Mouse (Mus musculus): ENCODE data around the gene Olfr328. TPM values are rescaled to one million over a fixed set of nuclear protein-coding genes. Genes with fewer than 3 reads are reported as not detected.
"Not testable (repeated sequence)": the region's sequence is repeated elsewhere in the genome, so short reads cannot be mapped to it uniquely, and the experiment has no call there.

Gene Olfr328
- total and polyA plus RNA-seq, 3 experiments, result not detected

GRCm38 (mm10) chr11:58518916-58519315 lies 36.5 kb downstream of the Olfr328 start:
- H3K27me3 ChIP-seq (replicated peaks); H3K36me3 ChIP-seq (replicated peaks in 1 of 2; ENCODE audit: control insufficient read depth in 1 of 2, insufficient read depth in 1 of 2, low read length in 1 of 2); H3K27ac ChIP-seq (ENCODE audit: insufficient read depth, low read depth); H3K79me2 ChIP-seq (replicated peaks; ENCODE audit: control insufficient read depth, extremely low read depth, insufficient read depth, poor library complexity, severe bottlenecking); H3K4me1 ChIP-seq (ENCODE audit: control insufficient read depth in 1 of 2, insufficient read depth in 2 of 2); in situ Hi-C loops (cut with MboI; ENCODE audit: low pct_ligation_motif_present, low pct_unique_long_range_greater_than_20kb, low sequenced_read_pairs); dilution Hi-C loops (cut with MboI; ENCODE audit: extremely low pct_ligation_motif_present, extremely low pct_unique_long_range_greater_than_20kb, low sequenced_read_pairs); H3K4me3 ChIP-seq (replicated peaks in 1 of 3; ENCODE audit: low read depth in 2 of 3, low read length in 2 of 3, poor library complexity in 1 of 3); H3K9ac ChIP-seq (ENCODE audit: insufficient read depth, low read depth); H3K9me3 ChIP-seq (replicated peaks; ENCODE audit: low read length); H3K4me2 ChIP-seq (ENCODE audit: insufficient read depth, low read depth, poor library complexity, severe bottlenecking); DNase-seq (ENCODE audit: extremely low read depth): not testable (repeated sequence)

GRCm38 (mm10) chr11:58509058-58509457 lies 46.4 kb downstream of the Olfr328 start:
- H3K36me3 ChIP-seq (replicated peaks in 1 of 2; ENCODE audit: control insufficient read depth in 1 of 2, insufficient read depth in 1 of 2, low read length in 1 of 2); H3K9ac ChIP-seq (ENCODE audit: insufficient read depth, low read depth); in situ Hi-C loops (cut with MboI; ENCODE audit: low pct_ligation_motif_present, low pct_unique_long_range_greater_than_20kb, low sequenced_read_pairs); DNase-seq (ENCODE audit: extremely low read depth); H3K27ac ChIP-seq (ENCODE audit: insufficient read depth, low read depth); H3K4me3 ChIP-seq (replicated peaks in 1 of 3; ENCODE audit: low read depth in 2 of 3, low read length in 2 of 3, poor library complexity in 1 of 3); dilution Hi-C loops (cut with MboI; ENCODE audit: extremely low pct_ligation_motif_present, extremely low pct_unique_long_range_greater_than_20kb, low sequenced_read_pairs); H3K4me1 ChIP-seq (ENCODE audit: control insufficient read depth in 1 of 2, insufficient read depth in 2 of 2); H3K79me2 ChIP-seq (replicated peaks; ENCODE audit: control insufficient read depth, extremely low read depth, insufficient read depth, poor library complexity, severe bottlenecking); H3K9me3 ChIP-seq (replicated peaks; ENCODE audit: low read length); H3K4me2 ChIP-seq (ENCODE audit: insufficient read depth, low read depth, poor library complexity, severe bottlenecking): not testable (repeated sequence)
- peaks cover 21% of the 10 kb centered on the region for H3K27me3 ChIP-seq (replicated peaks)

DNA sequence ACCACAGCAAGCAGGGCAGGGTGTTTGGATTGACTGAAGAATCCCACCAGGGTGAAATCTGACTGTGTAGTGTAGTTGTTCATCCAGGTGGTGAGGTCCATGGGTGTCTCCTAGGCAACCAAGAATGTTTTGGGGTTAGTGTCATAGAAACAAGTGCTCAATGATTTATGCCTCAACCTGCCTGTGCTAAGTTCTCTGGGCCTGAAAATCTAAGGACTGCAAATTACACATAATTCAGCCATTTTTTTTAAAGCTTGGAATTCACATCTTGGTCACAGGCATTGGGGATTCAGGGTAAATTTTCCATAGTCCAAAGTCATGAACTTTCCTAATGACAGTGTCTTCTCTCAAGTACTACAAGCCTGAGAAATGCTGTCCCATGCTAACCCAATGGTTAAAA lies 53.0 kb downstream of the Olfr328 start, which contains the start of gene Olfr331:
Gene Olfr331, minus strand, starts transcription at position 101 of the 400 bp plus-strand sequence.
- dilution Hi-C loops (cut with MboI; ENCODE audit: extremely low pct_ligation_motif_present, extremely low pct_unique_long_range_greater_than_20kb, low sequenced_read_pairs); in situ Hi-C loops (cut with MboI; ENCODE audit: low pct_ligation_motif_present, low pct_unique_long_range_greater_than_20kb, low sequenced_read_pairs); H3K4me1 ChIP-seq (ENCODE audit: control insufficient read depth in 1 of 2, insufficient read depth in 2 of 2); H3K9ac ChIP-seq (ENCODE audit: insufficient read depth, low read depth); H3K36me3 ChIP-seq (replicated peaks in 1 of 2; ENCODE audit: control insufficient read depth in 1 of 2, insufficient read depth in 1 of 2, low read length in 1 of 2); H3K79me2 ChIP-seq (replicated peaks; ENCODE audit: control insufficient read depth, extremely low read depth, insufficient read depth, poor library complexity, severe bottlenecking); H3K4me3 ChIP-seq (replicated peaks in 1 of 3; ENCODE audit: low read depth in 2 of 3, low read length in 2 of 3, poor library complexity in 1 of 3); H3K9me3 ChIP-seq (replicated peaks; ENCODE audit: low read length); H3K4me2 ChIP-seq (ENCODE audit: insufficient read depth, low read depth, poor library complexity, severe bottlenecking); DNase-seq (ENCODE audit: extremely low read depth); H3K27ac ChIP-seq (ENCODE audit: insufficient read depth, low read depth): not testable (repeated sequence)
- H3K27me3 ChIP-seq (replicated peaks), result peaks cover 50% of the 10 kb centered on the region

Other genes with a start within 250 kb of the Olfr328 start
Only the 20 nearest of the 27 such genes appear.
- gene Lypd8, start 176.6 kb downstream of the Olfr328 start, total RNA-seq (2012; rRNA removed), result not detected in 2 replicates
- not detected in 2 replicates for gene Lypd8, start 176.6 kb downstream of the Olfr328 start, total RNA-seq (2014; rRNA removed)
- gene Lypd8, start 176.6 kb downstream of the Olfr328 start, polyA plus RNA-seq (2012; ENCODE audit: insufficient read length, low read depth), result not detected in 2 replicates
- gene 1810065E05Rik, start 134.5 kb downstream of the Olfr328 start, total RNA-seq (2012; rRNA removed), result not detected in 2 replicates
- not detected in 2 replicates for gene 1810065E05Rik, start 134.5 kb downstream of the Olfr328 start, total RNA-seq (2014; rRNA removed)
- not detected in 2 replicates for gene 1810065E05Rik, start 134.5 kb downstream of the Olfr328 start, polyA plus RNA-seq (2012; ENCODE audit: insufficient read length, low read depth)
- gene Gm12253, start 123.1 kb downstream of the Olfr328 start, total RNA-seq (2012; rRNA removed), result not detected in 2 replicates
- gene Gm12253, start 123.1 kb downstream of the Olfr328 start, total RNA-seq (2014; rRNA removed), result not detected in 2 replicates
- gene Gm12253, start 123.1 kb downstream of the Olfr328 start, polyA plus RNA-seq (2012; ENCODE audit: insufficient read length, low read depth), result not detected in 2 replicates
- gene Lypd9, start 102.7 kb downstream of the Olfr328 start, total RNA-seq (2012; rRNA removed), result not detected in 2 replicates
- not detected in 2 replicates for gene Lypd9, start 102.7 kb downstream of the Olfr328 start, total RNA-seq (2014; rRNA removed)
- not detected in 2 replicates for gene Lypd9, start 102.7 kb downstream of the Olfr328 start, polyA plus RNA-seq (2012; ENCODE audit: insufficient read length, low read depth)
- gene Olfr30, start 93.4 kb downstream of the Olfr328 start, total RNA-seq (2012; rRNA removed), result not detected in 2 replicates
- gene Olfr30, start 93.4 kb downstream of the Olfr328 start, total RNA-seq (2014; rRNA removed), result not detected in 2 replicates
- not detected in 2 replicates for gene Olfr30, start 93.4 kb downstream of the Olfr328 start, polyA plus RNA-seq (2012; ENCODE audit: insufficient read length, low read depth)
- not detected in 2 replicates for gene Olfr332, start 63.1 kb downstream of the Olfr328 start, total RNA-seq (2012; rRNA removed)
- not detected in 2 replicates for gene Olfr332, start 63.1 kb downstream of the Olfr328 start, total RNA-seq (2014; rRNA removed)
- gene Olfr332, start 63.1 kb downstream of the Olfr328 start, polyA plus RNA-seq (2012; ENCODE audit: insufficient read length, low read depth), result not detected in 2 replicates
- not detected in 2 replicates for gene Olfr331, start 53.1 kb downstream of the Olfr328 start, total RNA-seq (2012; rRNA removed)
- gene Olfr331, start 53.1 kb downstream of the Olfr328 start, total RNA-seq (2014; rRNA removed), result not detected in 2 replicates
- not detected in 2 replicates for gene Olfr331, start 53.1 kb downstream of the Olfr328 start, polyA plus RNA-seq (2012; ENCODE audit: insufficient read length, low read depth)
- not detected in 2 replicates for gene Olfr330, start 20.8 kb downstream of the Olfr328 start, total RNA-seq (2012; rRNA removed)
- not detected in 2 replicates for gene Olfr330, start 20.8 kb downstream of the Olfr328 start, total RNA-seq (2014; rRNA removed)
- gene Olfr330, start 20.8 kb downstream of the Olfr328 start, polyA plus RNA-seq (2012; ENCODE audit: insufficient read length, low read depth), result not detected in 2 replicates
- gene Olfr329-ps, start 9.2 kb downstream of the Olfr328 start, total RNA-seq (2012; rRNA removed), result not detected in 2 replicates
- gene Olfr329-ps, start 9.2 kb downstream of the Olfr328 start, total RNA-seq (2014; rRNA removed), result not detected in 2 replicates
- gene Olfr329-ps, start 9.2 kb downstream of the Olfr328 start, polyA plus RNA-seq (2012; ENCODE audit: insufficient read length, low read depth), result not detected in 2 replicates
- gene Olfr224, start 14.9 kb upstream of the Olfr328 start, total RNA-seq (2012; rRNA removed), result not detected in 2 replicates
- not detected in 2 replicates for gene Olfr224, start 14.9 kb upstream of the Olfr328 start, total RNA-seq (2014; rRNA removed)
- gene Olfr224, start 14.9 kb upstream of the Olfr328 start, polyA plus RNA-seq (2012; ENCODE audit: insufficient read length, low read depth), result not detected in 2 replicates
- not detected in 2 replicates for gene Olfr325, start 22.1 kb upstream of the Olfr328 start, total RNA-seq (2012; rRNA removed)
- gene Olfr325, start 22.1 kb upstream of the Olfr328 start, total RNA-seq (2014; rRNA removed), result not detected in 2 replicates
- not detected in 2 replicates for gene Olfr325, start 22.1 kb upstream of the Olfr328 start, polyA plus RNA-seq (2012; ENCODE audit: insufficient read length, low read depth)
- not detected in 2 replicates for gene Olfr324, start 39.5 kb upstream of the Olfr328 start, total RNA-seq (2012; rRNA removed)
- not detected in 2 replicates for gene Olfr324, start 39.5 kb upstream of the Olfr328 start, total RNA-seq (2014; rRNA removed)
- gene Olfr324, start 39.5 kb upstream of the Olfr328 start, polyA plus RNA-seq (2012; ENCODE audit: insufficient read length, low read depth), result not detected in 2 replicates
- gene 2210407C18Rik, start 60.4 kb upstream of the Olfr328 start, total RNA-seq (2012; rRNA removed), result not detected in 2 replicates
- not detected in 2 replicates for gene 2210407C18Rik, start 60.4 kb upstream of the Olfr328 start, total RNA-seq (2014; rRNA removed)
- gene 2210407C18Rik, start 60.4 kb upstream of the Olfr328 start, polyA plus RNA-seq (2012; ENCODE audit: insufficient read length, low read depth), result not detected in 2 replicates
- gene Olfr323, start 74.9 kb upstream of the Olfr328 start, total RNA-seq (2012; rRNA removed), result not detected in 2 replicates
- not detected in 2 replicates for gene Olfr323, start 74.9 kb upstream of the Olfr328 start, total RNA-seq (2014; rRNA removed)
- gene Olfr323, start 74.9 kb upstream of the Olfr328 start, polyA plus RNA-seq (2012; ENCODE audit: insufficient read length, low read depth), result not detected in 2 replicates
- gene Trim58, start 84.8 kb upstream of the Olfr328 start, total RNA-seq (2012; rRNA removed), result not detected in 2 replicates
- not detected in 2 replicates for gene Trim58, start 84.8 kb upstream of the Olfr328 start, total RNA-seq (2014; rRNA removed)
- not detected in 2 replicates for gene Trim58, start 84.8 kb upstream of the Olfr328 start, polyA plus RNA-seq (2012; ENCODE audit: insufficient read length, low read depth)
- not detected in 2 replicates for gene Olfr322, start 103.1 kb upstream of the Olfr328 start, total RNA-seq (2012; rRNA removed)
- not detected in 2 replicates for gene Olfr322, start 103.1 kb upstream of the Olfr328 start, total RNA-seq (2014; rRNA removed)
- not detected in 2 replicates for gene Olfr322, start 103.1 kb upstream of the Olfr328 start, polyA plus RNA-seq (2012; ENCODE audit: insufficient read length, low read depth)
- not detected in 2 replicates for gene Olfr320, start 125.5 kb upstream of the Olfr328 start, total RNA-seq (2012; rRNA removed)
- not detected in 2 replicates for gene Olfr320, start 125.5 kb upstream of the Olfr328 start, total RNA-seq (2014; rRNA removed)
- not detected in 2 replicates for gene Olfr320, start 125.5 kb upstream of the Olfr328 start, polyA plus RNA-seq (2012; ENCODE audit: insufficient read length, low read depth)
- not detected in 2 replicates for gene Olfr319, start 143.5 kb upstream of the Olfr328 start, total RNA-seq (2012; rRNA removed)
- not detected in 2 replicates for gene Olfr319, start 143.5 kb upstream of the Olfr328 start, total RNA-seq (2014; rRNA removed)
- gene Olfr319, start 143.5 kb upstream of the Olfr328 start, polyA plus RNA-seq (2012; ENCODE audit: insufficient read length, low read depth), result not detected in 2 replicates
- gene Olfr318, start 168.4 kb upstream of the Olfr328 start, total RNA-seq (2012; rRNA removed), result not detected in 2 replicates
- not detected in 2 replicates for gene Olfr318, start 168.4 kb upstream of the Olfr328 start, total RNA-seq (2014; rRNA removed)
- not detected in 2 replicates for gene Olfr318, start 168.4 kb upstream of the Olfr328 start, polyA plus RNA-seq (2012; ENCODE audit: insufficient read length, low read depth)
- gene Olfr317, start 183.6 kb upstream of the Olfr328 start, total RNA-seq (2012; rRNA removed), result not detected in 2 replicates
- gene Olfr317, start 183.6 kb upstream of the Olfr328 start, total RNA-seq (2014; rRNA removed), result not detected in 2 replicates
- not detected in 2 replicates for gene Olfr317, start 183.6 kb upstream of the Olfr328 start, polyA plus RNA-seq (2012; ENCODE audit: insufficient read length, low read depth)